Mouse (Mus musculus) testis, adult 2 months (tissue): ENCODE measurements around the gene Hils1. TPM values are rescaled to one million over a fixed set of nuclear protein-coding genes. Genes with fewer than 3 reads are reported as not detected.

Experiments
- H3K27ac ChIP-seq: fragments of 200-500 bp; 2 replicates; pipeline ENCODE4 v1.5.1; 2012; ENCODE audit warnings: low read depth, low read length; ENCODE audit not compliant: control insufficient read depth, insufficient read depth
- H3K27me3 ChIP-seq: fragments of 200-500 bp; 2 replicates; pipeline ENCODE4 v1.6.1; 2012; ENCODE audit warnings: mild to moderate bottlenecking, low read length, moderate library complexity; ENCODE audit not compliant: control insufficient read depth, insufficient read depth
- H3K36me3 ChIP-seq: fragments of 200-500 bp; 2 replicates; pipeline ENCODE4 v1.6.1; 2012; ENCODE audit warnings: mild to moderate bottlenecking, low read length; ENCODE audit not compliant: control insufficient read depth, insufficient read depth
- H3K4me1 ChIP-seq: fragments of 200-500 bp; 2 replicates; pipeline ENCODE4 v1.6.1; 2012; ENCODE audit warnings: low read length; ENCODE audit not compliant: control insufficient read depth, insufficient read depth
- H3K4me3 ChIP-seq: fragments of 200-500 bp; 2 replicates; pipeline ENCODE4 v1.5.1; 2012; ENCODE audit warnings: low read depth, mild to moderate bottlenecking, low read length, moderate library complexity, mixed read lengths; ENCODE audit not compliant: control insufficient read depth
- CTCF ChIP-seq: fragments of 200-500 bp; IDR thresholded peaks from 2 replicates; pipeline ENCODE4 v1.5.1; 2012; ENCODE audit warnings: low read depth, mild to moderate bottlenecking, inconsistent platforms, low read length, moderate library complexity; ENCODE audit not compliant: control insufficient read depth, insufficient read depth, insufficient replicate concordance
- POLR2A ChIP-seq: fragments of 200-500 bp; IDR thresholded peaks from 2 replicates; pipeline ENCODE4 v1.6.1; 2012; ENCODE audit warnings: low read depth, mild to moderate bottlenecking, inconsistent platforms, low read length, moderate library complexity; ENCODE audit not compliant: control insufficient read depth
- polyA plus RNA-seq: library from polyadenylated mRNA; depleted of rRNA; stranded (reverse); fragments of >200 nt; gene quantifications from 2 replicates; pipeline ENCODE4 v1.2.3, GENCODE M21; 2012

The Hils1 gene
- polyA plus RNA-seq, 1 experiment, result 1,028 TPM

GRCm38 (mm10) chr11:95000128-95000527 is 32.7 kb downstream of the Hils1 start:
- Histone ChIP-seq H3K4me3 (no peak overlapping the region), H3K36me3 (no peaks in the 10 kb centered on the region), H3K27ac (no peak overlapping the region), H3K27me3 (no peaks in the 10 kb centered on the region), H3K4me1 (no peaks in the 10 kb centered on the region; the same call in 1 of the 2 replicates)
- TF ChIP-seq POLR2A (no peak), CTCF (no peak)

GRCm38 (mm10) chr11:95000548-95000947 is 33.2 kb downstream of the Hils1 start:
- Histone ChIP-seq H3K27ac (no peak overlapping the region), H3K27me3 (no peaks in the 10 kb centered on the region), H3K4me3 (no peak overlapping the region), H3K36me3 (no peaks in the 10 kb centered on the region), H3K4me1 (no peaks in the 10 kb centered on the region)
- TF ChIP-seq CTCF, result no peak
- no peak for TF ChIP-seq POLR2A

GRCm38 (mm10) chr11:95001058-95001457 is 33.7 kb downstream of the Hils1 start:
- no peak overlapping the region for H3K27ac ChIP-seq
- TF ChIP-seq POLR2A (no peak), CTCF (peak; percentile 84; the same call in 1 of the 2 replicates)
- H3K36me3 ChIP-seq, result no peaks in the 10 kb centered on the region
- peaks cover 2% of the 10 kb centered on the region for H3K4me1 ChIP-seq
- no peaks in the 10 kb centered on the region for H3K27me3 ChIP-seq
- H3K4me3 ChIP-seq, result no peak overlapping the region

GRCm38 (mm10) chr11:95001584-95002347 is 34.4 kb downstream of the Hils1 start:
- no peaks in the 10 kb centered on the region for H3K27me3 ChIP-seq
- TF ChIP-seq CTCF (no peak), POLR2A (no peak)
- H3K36me3 ChIP-seq, result no peaks in the 10 kb centered on the region
- no peak overlapping the region for H3K27ac ChIP-seq
- H3K4me3 ChIP-seq, result no peak overlapping the region
- H3K4me1 ChIP-seq, result peaks cover 8% of the 10 kb centered on the region

GRCm38 (mm10) chr11:95002705-95003104 is 35.3 kb downstream of the Hils1 start:
- Histone ChIP-seq H3K27me3 (no peaks in the 10 kb centered on the region), H3K36me3 (no peaks in the 10 kb centered on the region), H3K4me3 (no peak overlapping the region), H3K27ac (no peak overlapping the region), H3K4me1 (peaks cover 10% of the 10 kb centered on the region)
- no peak for TF ChIP-seq CTCF
- no peak for TF ChIP-seq POLR2A

GRCm38 (mm10) chr11:95004136-95004936 is 36.9 kb downstream of the Hils1 start:
- Histone ChIP-seq H3K27me3 (no peaks in the 10 kb centered on the region), H3K36me3 (no peaks in the 10 kb centered on the region), H3K4me3 (no peak overlapping the region), H3K4me1 (peaks cover 19% of the 10 kb centered on the region), H3K27ac (no peak overlapping the region; the same call in 1 of the 2 replicates)
- no peak for TF ChIP-seq CTCF
- no peak for TF ChIP-seq POLR2A

- Histone ChIP-seq H3K4me3 (no peak overlapping the region), H3K36me3 (no peaks in the 10 kb centered on the region), H3K4me1 (peaks cover 23% of the 10 kb centered on the region), H3K27ac (no peak overlapping the region), H3K27me3 (no peaks in the 10 kb centered on the region; the same call in 1 of the 2 replicates)
- TF ChIP-seq POLR2A (no peak), CTCF (no peak)
These were observed 37.5 kb downstream of the Hils1 start for GRCm38 (mm10) chr11:95004937-95005198.
